Mouse (Mus musculus): ENCODE measurements at regions not wholly inside any gene's neighbourhood (a gene's known extent, or its start where the extent isn't known, plus 50 kb on each side); places are given as distances from the start of the nearest gene placed in this dataset.

- DNase-seq, result no peak
Observed at GRCm38 (mm10) chr17:51248543-51248942, 69.4 kb upstream of the Tbc1d5 start.

DNA sequence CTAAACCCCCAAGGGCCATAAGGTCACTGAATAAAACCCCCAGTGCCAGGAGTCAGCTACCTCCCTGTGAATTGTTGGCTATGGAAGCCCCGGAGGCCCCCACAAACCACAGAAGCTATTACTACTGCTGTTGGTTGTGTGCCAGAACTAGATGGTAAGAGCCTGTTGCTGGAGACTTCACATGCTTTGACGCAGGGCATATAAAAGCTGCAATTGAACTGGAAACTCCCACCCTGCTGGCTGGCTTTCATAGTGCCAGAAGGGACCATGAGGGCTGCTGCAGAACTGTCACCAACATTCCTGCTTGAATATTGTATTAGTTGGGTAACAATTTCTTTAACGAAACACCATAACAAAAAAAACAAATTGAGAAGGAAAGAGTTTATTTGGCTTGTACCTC lies 66.9 kb upstream of the Tbc1d5 start:
- no peak for DNase-seq

DNA sequence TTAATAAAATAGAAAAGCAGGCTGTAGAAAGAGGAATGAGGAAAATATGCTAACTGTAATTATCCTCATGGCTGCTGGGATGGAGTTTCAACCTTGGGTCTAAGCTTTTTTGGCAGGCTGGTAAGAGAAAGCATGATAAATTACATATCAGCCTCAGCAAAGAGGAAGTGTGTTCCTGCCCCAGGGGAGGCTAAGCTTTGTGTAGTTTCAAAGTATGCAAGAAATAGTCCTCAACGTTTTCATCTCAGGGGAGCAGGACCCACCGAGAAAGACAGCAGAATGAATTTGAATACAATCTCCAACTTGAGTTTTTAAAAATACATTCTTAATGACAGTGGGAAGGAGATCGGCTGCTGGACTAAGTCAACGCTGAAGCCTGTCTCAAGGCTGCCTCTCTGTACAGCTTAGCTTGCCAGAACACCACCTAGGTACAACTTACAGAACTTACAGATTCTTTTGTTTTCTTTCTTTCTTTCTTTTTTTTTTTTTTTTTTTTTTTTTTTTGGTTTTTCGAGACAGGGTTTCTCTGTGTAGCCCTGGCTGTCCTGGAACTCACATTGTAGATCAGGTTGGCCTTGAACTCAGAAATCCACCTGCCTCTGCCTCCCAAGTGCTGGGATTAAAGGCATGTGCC lies 61.3 kb upstream of the Tbc1d5 start:
- DNase-seq, result no peak

GRCm38 (mm10) chr17:51239465-51239864 lies 60.3 kb upstream of the Tbc1d5 start:
- peak; percentile 7 to 22 for DNase-seq
